Mouse (Mus musculus) liver, embryonic 14.5 days (tissue): ENCODE data around the gene Pdgfa. TPM values are rescaled to one million over a fixed set of nuclear protein-coding genes. Genes with fewer than 3 reads are reported as not detected.

ENCODE experiments used
- ATAC-seq: fragments of 200-750 bp; cut with Nextera tagmentation; 2 replicates; pipeline ENCODE4 v1.8.0; 2017; ENCODE audit warnings: moderate number of reproducible peaks, mild to moderate bottlenecking, moderate library complexity; ENCODE audit not compliant: insufficient read depth
- DNase-seq, 3 experiments: peaks; one replicate each; pipeline ENCODE4 v3.0.0-alpha.2; 2012 to 2013; ENCODE audit warnings: low read depth in 3 of 3, low spot score in 3 of 3
- H3K27ac ChIP-seq: fragments of 300-500 bp; sonication (generic); 2 replicates; pipeline ENCODE4 v1.5.1; 2014; ENCODE audit warnings: moderate library complexity, mild to moderate bottlenecking, control low read depth, inconsistent platforms
- H3K27me3 ChIP-seq: fragments of 300-500 bp; sonication (generic); 2 replicates; pipeline ENCODE4 v1.6.1; 2014; ENCODE audit warnings: mild to moderate bottlenecking, low read length, moderate library complexity; ENCODE audit not compliant: control insufficient read depth, insufficient read depth
- H3K36me3 ChIP-seq: fragments of 300-500 bp; sonication (generic); replicated peaks from 2 replicates; pipeline ENCODE4 v1.6.1; 2014; ENCODE audit warnings: low read depth; ENCODE audit not compliant: control insufficient read depth, insufficient read depth
- H3K4me1 ChIP-seq, 2 experiments: fragments of 200-500 bp in 1 of 2; fragments of 300-500 bp in 1 of 2; sonication (generic) in 1 of 2; replicated peaks; 2 replicates each; pipeline ENCODE4 v1.6.1; 2012 to 2014; ENCODE audit warnings: antibody characterized with exemption in 1 of 2, inconsistent platforms in 1 of 2, low read length in 1 of 2; ENCODE audit not compliant: control insufficient read depth in 2 of 2, insufficient read depth in 2 of 2
- H3K4me2 ChIP-seq: fragments of 300-500 bp; sonication (generic); 2 replicates; pipeline ENCODE4 v1.6.1; 2014; ENCODE audit warnings: low read depth, mild to moderate bottlenecking, control low read depth, moderate library complexity
- H3K4me3 ChIP-seq, 2 experiments: fragments of 200-500 bp in 1 of 2; fragments of 300-500 bp in 1 of 2; sonication (generic) in 1 of 2; 2 replicates each; pipeline ENCODE4 v1.5.1; 2012 to 2014; ENCODE audit warnings: low read depth in 2 of 2, low read length in 2 of 2, mild to moderate bottlenecking in 2 of 2, control low read depth in 1 of 2, inconsistent platforms in 1 of 2, moderate library complexity in 1 of 2; ENCODE audit not compliant: insufficient read depth in 1 of 2
- H3K9ac ChIP-seq: fragments of 300-500 bp; sonication (generic); replicated peaks from 2 replicates; pipeline ENCODE4 v1.6.1; 2014; ENCODE audit warnings: mild to moderate bottlenecking, control low read depth, moderate library complexity
- H3K9me3 ChIP-seq: fragments of 300-500 bp; sonication (generic); 2 replicates; pipeline ENCODE4 v1.6.1; 2016; ENCODE audit warnings: low read length, mixed read lengths; ENCODE audit not compliant: control insufficient read depth
- CTCF ChIP-seq: IDR thresholded peaks from 2 replicates; pipeline ENCODE4 v1.5.1; 2016; ENCODE audit warnings: antibody characterized with exemption, low read depth, control low read depth
- EP300 ChIP-seq: IDR thresholded peaks from 2 replicates; pipeline ENCODE4 v1.6.1; 2016; ENCODE audit warnings: antibody characterized with exemption, low read depth
- WGBS: fragments of 180-500 bp; shearing (Covaris S2); extraction: QIAGEN DNeasy Blood & Tissue Kit; methylation state at CpG from one replicate; pipeline ENCODE4 v1.1.7; 2014; ENCODE audit not compliant: insufficient replicate concordance; 5-methylcytosine and 5-hydroxymethylcytosine counted together
- polyA plus RNA-seq, 2 experiments: library from polyadenylated mRNA; depleted of rRNA in 1 of 2; stranded (reverse) in 1 of 2; unstranded in 1 of 2; fragments of >200 nt; fragmentation: Nextera tagmentation in 1 of 2; extraction: Ambion mirVana in 1 of 2; gene quantifications; 2 replicates each; pipeline versions ENCODE4 v1.2.1 to v1.2.3; 2012 to 2014

Pdgfa gene
- polyA plus RNA-seq, 2 experiments = 0.39 to 1.5 TPM

DNA sequence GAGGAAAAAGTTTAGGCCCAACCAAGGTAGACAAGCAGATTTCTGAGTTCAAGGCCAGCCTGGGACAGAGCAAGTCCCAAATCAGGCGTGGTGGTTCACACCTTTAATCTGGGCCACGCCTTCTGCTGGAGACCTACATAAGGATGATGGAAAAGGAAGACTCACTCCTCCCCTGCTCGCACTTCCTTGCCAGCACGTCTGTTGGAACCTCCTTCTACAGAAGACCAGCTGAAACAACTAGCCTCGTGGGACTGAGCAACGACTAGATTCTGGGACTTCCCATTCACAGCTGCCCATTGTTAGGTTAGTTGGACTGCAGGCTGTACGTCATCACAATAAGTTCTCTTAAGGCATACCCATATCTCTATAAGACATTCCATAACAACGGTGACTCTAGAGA lies 55.3 kb downstream of the Pdgfa start:
- no peaks in the 10 kb centered on the region for H3K9me3 ChIP-seq
- TF ChIP-seq CTCF (no peak), EP300 (no peak)
- no peak overlapping the region for H3K4me3 ChIP-seq
- ATAC-seq = no peak
- H3K36me3 ChIP-seq = no peaks in the 10 kb centered on the region
- no peak for DNase-seq
- H3K27ac ChIP-seq = no peak overlapping the region
- H3K9ac ChIP-seq = no peak overlapping the region
- no peaks in the 10 kb centered on the region for H3K4me1 ChIP-seq
- no peaks in the 10 kb centered on the region for H3K27me3 ChIP-seq
- WGBS = 56% methylated on average over 8 of the region's 8 CpGs
- no peak overlapping the region for H3K4me2 ChIP-seq

GRCm38 (mm10) chr5:138940576-138940975 lies 56.6 kb downstream of the Pdgfa start:
- no peak overlapping the region for H3K27ac ChIP-seq
- no peaks in the 10 kb centered on the region for H3K36me3 ChIP-seq
- H3K4me1 ChIP-seq = no peaks in the 10 kb centered on the region
- no peaks in the 10 kb centered on the region for H3K27me3 ChIP-seq
- TF ChIP-seq CTCF = no peak
- TF ChIP-seq EP300 = no peak
- WGBS = 66% methylated on average over 4 of the region's 4 CpGs
- H3K9ac ChIP-seq = no peak overlapping the region
- no peak overlapping the region for H3K4me3 ChIP-seq
- no peaks in the 10 kb centered on the region for H3K9me3 ChIP-seq
- ATAC-seq (no peak), DNase-seq (no peak)
- no peak overlapping the region for H3K4me2 ChIP-seq

- Histone ChIP-seq H3K27ac (no peak overlapping the region), H3K4me1 (no peaks in the 10 kb centered on the region), H3K4me2 (no peak overlapping the region), H3K4me3 (no peak overlapping the region), H3K36me3 (no peaks in the 10 kb centered on the region), H3K27me3 (no peaks in the 10 kb centered on the region), H3K9ac (no peak overlapping the region), H3K9me3 (no peaks in the 10 kb centered on the region)
- TF ChIP-seq EP300 = no peak
- TF ChIP-seq CTCF = no peak
- no peak for ATAC-seq
- 69% methylated on average over 3 of the region's 3 CpGs for WGBS
- no peak for DNase-seq
Measured at GRCm38 (mm10) chr5:138938572-138939163, 58.5 kb downstream of the Pdgfa start.

- no peaks in the 10 kb centered on the region for H3K27me3 ChIP-seq
- no peaks in the 10 kb centered on the region for H3K4me1 ChIP-seq
- TF ChIP-seq EP300 (no peak), CTCF (no peak)
- 61% methylated on average over 8 of the region's 8 CpGs for WGBS
- H3K9me3 ChIP-seq = no peaks in the 10 kb centered on the region
- ATAC-seq (no peak), DNase-seq (no peak)
- H3K36me3 ChIP-seq = no peaks in the 10 kb centered on the region
- no peak overlapping the region for H3K9ac ChIP-seq
- no peak overlapping the region for H3K4me2 ChIP-seq
- no peak overlapping the region for H3K4me3 ChIP-seq
- no peak overlapping the region for H3K27ac ChIP-seq
Measured at GRCm38 (mm10) chr5:138936399-138937089, 60.6 kb downstream of the Pdgfa start.

DNA sequence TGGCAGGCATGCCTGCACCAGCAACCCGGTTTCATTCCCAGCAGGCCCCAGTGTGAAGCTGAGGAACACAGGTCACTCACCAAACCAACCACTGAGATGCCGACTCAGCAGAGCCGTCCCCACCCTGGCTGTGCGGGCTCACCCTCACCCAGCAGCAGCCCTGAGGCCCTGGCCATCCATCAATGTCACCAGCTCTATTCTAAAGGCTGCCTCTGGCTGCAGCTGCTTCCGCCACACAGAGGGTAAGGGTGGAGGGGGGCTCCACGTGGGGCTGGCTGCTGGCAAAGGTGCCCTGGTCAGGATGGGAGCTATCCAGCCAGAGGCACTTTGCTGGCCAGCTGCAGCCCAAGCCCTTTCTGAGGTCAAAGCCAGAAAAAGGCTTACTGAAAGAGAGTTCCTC lies 62.6 kb downstream of the Pdgfa start:
- no peaks in the 10 kb centered on the region for H3K4me1 ChIP-seq
- WGBS = 12% methylated on average over 6 of the region's 6 CpGs
- no peak for TF ChIP-seq EP300
- no peak for TF ChIP-seq CTCF
- H3K4me3 ChIP-seq = no peak overlapping the region
- DNase-seq (no peak), ATAC-seq (0 out of 2 replicates have a peak, but pooled peaks have one; percentile 13)
- no peak overlapping the region for H3K27ac ChIP-seq
- H3K4me2 ChIP-seq = no peak overlapping the region
- no peaks in the 10 kb centered on the region for H3K36me3 ChIP-seq
- H3K9me3 ChIP-seq = no peaks in the 10 kb centered on the region
- H3K9ac ChIP-seq = no peak overlapping the region
- no peaks in the 10 kb centered on the region for H3K27me3 ChIP-seq
